Mouse (Mus musculus) thymus, postnatal 0 days (tissue): ENCODE results near the gene Cbx2. TPM values are rescaled to one million over a fixed set of nuclear protein-coding genes. Genes with fewer than 3 reads are reported as not detected.

ENCODE experiments used
- DNase-seq: peaks from one replicate; pipeline ENCODE4 v3.0.0-alpha.2; 2015; ENCODE audit warnings: low spot score
- polyA plus RNA-seq: library from polyadenylated mRNA; unstranded; fragments of >200 nt; fragmentation: Nextera tagmentation; extraction: Ambion mirVana; gene quantifications from 2 replicates; pipeline ENCODE4 v1.2.1, GENCODE M21; 2015

The Cbx2 gene
- 19.5 and 22.3 TPM in 2 replicates for polyA plus RNA-seq

- peak; percentile 90 for DNase-seq
Measured at GRCm38 (mm10) chr11:119022895-119023615, at the start of gene Cbx2. Cbx2 (plus strand) TSS chr11:119022962.

GRCm38 (mm10) chr11:118974340-118974739 lies 48.4 kb upstream of the Cbx2 start:
- DNase-seq: no peak

DNA sequence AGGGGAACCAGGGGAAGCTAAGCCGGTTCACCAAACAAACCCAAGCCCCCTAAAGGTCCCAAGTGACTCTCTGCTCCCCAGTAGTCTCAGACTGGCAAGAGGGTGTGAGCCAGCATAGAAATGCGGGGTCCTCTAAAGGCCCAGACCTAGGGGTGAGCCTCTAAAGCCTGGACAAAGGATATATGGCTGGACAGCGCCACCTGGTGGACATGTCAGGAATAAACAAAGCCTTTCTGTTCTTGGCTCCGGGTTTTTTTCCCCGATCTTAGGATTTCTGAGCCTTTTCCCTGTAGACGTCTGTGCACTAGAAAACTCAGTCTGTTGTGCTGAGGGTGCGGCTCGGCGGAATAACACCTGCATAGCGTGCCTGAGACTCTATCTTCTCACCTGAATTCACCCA lies 47.3 kb upstream of the Cbx2 start:
- DNase-seq: peak; percentile 64

- DNase-seq: peak; percentile 52
Measured at GRCm38 (mm10) chr11:118975917-118976316, 46.8 kb upstream of the Cbx2 start.

- no peak for DNase-seq
Measured at GRCm38 (mm10) chr11:118980388-118980787, 42.4 kb upstream of the Cbx2 start.

GRCm38 (mm10) chr11:118981012-118981776 lies 41.6 kb upstream of the Cbx2 start:
- DNase-seq: peak; percentile 28

GRCm38 (mm10) chr11:118982593-118983113 lies 40.1 kb upstream of the Cbx2 start:
- no peak for DNase-seq

DNA sequence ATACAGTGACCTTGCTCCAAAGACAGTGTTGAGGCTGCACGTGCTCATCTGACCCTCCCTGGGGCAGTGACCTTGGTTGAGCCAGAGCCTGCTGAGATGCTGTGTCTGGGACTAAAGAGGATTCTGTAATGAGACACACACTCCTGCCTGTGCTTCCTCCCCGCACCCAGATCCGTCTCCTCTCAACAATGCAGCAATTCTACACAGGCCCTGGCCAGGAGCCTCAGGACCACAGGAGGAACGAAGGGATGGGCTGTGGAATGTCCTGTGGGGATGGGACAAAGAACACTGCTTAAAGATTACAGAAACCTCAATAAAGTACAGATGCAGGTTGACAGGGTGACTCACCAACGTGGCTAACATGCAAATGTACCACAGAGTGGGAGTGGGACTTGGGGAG lies 37.2 kb upstream of the Cbx2 start:
- no peak for DNase-seq

GRCm38 (mm10) chr11:118987999-118988398 lies 34.8 kb upstream of the Cbx2 start, which contains the start of gene Enpp7:
Enpp7 (plus strand) TSS chr11:118988188.
- no peak for DNase-seq

- DNase-seq: peak; percentile 81
Measured at GRCm38 (mm10) chr11:118992781-118993180, 30.0 kb upstream of the Cbx2 start.

- no peak for DNase-seq
Measured at GRCm38 (mm10) chr11:118995448-118995847, 27.3 kb upstream of the Cbx2 start.

GRCm38 (mm10) chr11:118997182-118997581 lies 25.6 kb upstream of the Cbx2 start:
- DNase-seq: no peak

DNA sequence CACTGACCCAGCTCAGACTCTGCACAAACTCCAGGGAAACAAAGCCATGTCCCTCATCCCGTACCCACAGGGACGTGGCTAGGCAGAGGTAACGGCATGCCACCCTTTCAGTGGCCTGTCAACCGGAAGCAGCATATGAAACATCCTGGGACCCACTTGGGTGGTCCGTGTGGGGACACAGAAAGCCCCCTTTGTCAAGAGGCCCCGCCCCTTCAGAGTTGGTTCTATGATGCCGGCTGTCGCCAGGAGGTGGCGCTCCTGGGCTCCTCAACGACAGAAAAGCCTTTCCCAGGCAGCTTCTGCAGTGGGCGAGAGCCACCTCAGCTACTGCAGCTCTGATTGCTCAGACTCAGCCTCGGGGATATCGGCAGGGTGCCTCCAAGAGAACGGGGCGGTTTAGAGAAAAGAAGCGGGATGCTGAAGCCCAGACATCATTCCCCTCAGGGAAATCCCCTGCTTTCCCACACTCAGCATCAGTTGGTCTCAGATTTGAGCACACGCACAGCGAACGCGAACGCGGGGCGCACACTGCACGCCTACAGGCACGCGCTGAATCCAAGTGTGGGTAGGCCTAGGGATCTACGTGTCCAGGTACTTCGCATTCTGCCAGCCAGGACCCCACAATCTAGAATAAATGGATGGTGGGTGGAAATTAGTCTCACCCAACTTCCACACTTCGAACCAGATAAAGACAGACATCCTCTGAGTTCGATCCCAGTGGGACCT lies 24.1 kb upstream of the Cbx2 start:
- peak; percentile 88 for DNase-seq

GRCm38 (mm10) chr11:118999361-118999804 lies 23.4 kb upstream of the Cbx2 start:
- DNase-seq: no peak

DNA sequence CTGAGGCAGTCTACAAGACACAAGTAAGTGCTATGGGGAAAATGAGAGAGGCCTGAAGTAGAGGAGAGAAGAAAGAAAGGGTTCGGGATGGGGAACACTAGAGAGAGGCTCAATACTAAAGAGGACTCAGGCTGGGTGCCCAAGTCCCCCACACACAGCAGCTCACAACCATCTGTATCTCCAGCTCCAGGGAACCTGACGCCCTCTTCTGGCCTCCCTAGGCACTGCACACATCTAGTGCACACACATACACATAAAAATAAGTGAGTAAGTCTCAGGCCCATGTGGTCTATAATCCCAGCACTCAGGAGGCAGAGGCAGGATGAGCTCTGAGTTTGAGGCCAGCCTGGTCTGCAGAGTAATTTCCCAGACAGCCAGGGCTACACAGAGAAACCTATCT lies 21.9 kb upstream of the Cbx2 start:
- no peak for DNase-seq

DNA sequence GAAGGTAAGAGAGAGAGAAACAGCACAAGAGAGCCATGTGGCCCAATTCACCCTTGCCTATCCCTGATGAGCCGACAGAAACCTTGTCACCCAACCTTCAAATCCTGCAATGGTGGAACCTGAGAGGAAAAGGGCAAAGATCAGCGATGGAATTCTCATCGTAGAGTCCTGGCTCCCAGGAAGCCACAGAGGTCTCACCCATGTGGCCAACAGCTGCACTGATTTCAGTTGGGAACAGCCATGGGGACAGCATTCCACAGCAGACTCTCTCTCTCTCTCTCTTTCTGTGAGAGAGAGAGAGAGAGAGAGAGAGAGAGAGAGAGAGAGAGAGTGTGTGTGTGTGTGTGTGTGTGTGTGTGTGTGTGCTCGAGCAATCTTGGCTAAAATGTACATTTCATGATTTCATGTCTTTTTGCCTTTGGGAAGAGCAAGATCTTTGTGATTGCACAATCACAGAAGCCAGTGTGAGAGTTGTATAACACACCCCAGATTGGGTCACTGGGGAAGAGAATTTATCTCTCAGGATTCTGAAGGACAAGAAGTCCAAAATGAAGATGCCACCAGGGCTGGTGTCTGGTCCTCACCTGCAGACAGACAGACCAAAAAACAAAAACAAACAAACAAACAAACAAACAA lies 21.2 kb upstream of the Cbx2 start:
- no peak for DNase-seq

- DNase-seq: peak; percentile 30
Measured at GRCm38 (mm10) chr11:119005547-119006275, 17.1 kb upstream of the Cbx2 start.

DNA sequence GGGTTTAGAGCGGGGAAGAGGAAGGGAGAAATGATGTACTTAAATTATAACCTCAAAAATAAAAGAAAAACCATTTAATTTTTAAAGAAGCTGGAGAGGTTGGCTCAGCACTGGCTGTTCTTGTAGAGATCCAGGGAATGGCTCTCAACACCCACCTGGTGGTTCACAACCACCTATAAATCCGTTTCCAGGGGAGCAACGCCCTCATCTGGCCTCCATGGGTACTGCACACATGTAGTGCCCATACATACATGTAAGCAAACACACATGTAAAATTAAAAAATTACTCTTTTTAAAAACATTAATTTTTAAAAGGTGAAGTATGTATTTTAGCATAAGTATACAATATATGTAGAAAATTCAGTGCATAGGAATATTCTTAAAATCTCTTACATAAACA lies 16.3 kb upstream of the Cbx2 start:
- no peak for DNase-seq

DNA sequence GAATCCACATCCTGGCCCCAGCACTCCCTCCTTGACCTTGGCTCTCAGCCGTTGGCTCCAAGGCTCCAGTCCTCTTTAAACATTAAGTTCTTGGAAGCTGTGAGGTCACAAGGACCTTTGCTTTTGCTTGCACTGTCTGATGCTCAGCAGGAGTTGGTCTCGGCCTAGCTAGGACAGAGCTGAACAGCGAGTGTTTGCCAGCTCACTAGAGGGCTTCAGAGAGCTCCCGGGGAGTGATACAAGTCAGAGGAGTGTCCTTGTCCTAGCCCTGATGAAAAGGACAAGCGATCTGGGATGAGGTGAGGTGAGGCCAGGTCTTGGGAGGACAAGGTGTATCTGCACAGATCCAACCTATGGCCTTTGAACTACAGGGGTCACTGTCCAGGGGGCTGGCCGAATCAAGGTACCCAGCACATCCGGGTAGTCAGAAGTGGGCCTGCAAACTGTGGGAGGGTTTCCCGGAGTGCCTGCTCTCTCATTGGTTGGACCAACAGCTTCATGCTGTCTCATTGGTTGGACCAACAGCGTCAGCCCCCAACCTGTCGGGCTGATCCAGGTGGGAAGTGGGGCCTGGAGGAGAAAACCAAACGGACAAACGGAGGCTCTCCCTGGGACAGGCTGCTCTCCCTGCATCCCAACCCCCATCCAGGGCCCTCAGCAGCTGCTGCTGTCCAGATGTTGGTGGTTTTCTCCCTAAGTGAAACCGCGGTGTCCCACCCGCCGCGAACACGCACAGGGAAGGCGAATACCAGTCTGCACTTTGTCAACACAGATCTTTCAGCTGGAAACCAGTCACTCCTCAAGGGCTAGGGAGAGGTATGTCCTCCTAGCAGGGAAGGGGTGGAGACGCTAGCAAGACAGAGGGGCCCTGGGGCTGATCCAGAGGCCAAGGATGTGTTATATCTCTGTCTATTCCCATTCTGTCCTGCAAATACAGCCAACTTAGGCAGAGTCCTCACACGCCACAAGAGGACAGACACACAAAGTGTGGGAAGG lies 15.0 kb upstream of the Cbx2 start:
- peak; percentile 57 for DNase-seq
